Mouse (Mus musculus) thymus, postnatal 36 days (tissue): ENCODE measurements around the gene Gm26741.
"Not testable (repeated sequence)": the region's sequence is repeated elsewhere in the genome, so short reads cannot be mapped to it uniquely, and the experiment has no call there.

Experiments used
- DNase-seq, 2 experiments: peaks; one replicate each; pipeline ENCODE4 v3.0.0; 2022; ENCODE audit warnings: mixed read lengths in 2 of 2

Gene Gm26741

DNA sequence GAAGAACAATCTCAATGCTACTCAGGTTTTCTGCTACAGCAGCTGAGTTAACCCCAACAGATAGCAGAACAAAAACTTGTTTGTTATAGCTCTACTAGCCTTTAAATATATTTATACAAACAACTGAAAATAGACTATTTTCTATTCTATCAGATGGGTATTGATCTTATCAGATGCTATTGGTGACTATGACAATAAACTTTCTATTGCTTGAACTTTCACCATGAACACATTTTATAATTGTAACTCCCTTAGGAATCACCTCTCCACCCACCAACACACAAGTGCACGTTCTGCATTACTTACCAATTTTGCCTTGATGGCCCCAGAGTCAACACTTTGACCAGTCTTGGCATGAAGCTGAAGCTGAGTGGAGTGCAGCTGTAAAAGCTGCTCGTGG is at the start of gene Gm26741:
Gm26741 (plus strand) TSS at position 301 of the 400 bp plus-strand sequence.
- DNase-seq = no peak

DNA sequence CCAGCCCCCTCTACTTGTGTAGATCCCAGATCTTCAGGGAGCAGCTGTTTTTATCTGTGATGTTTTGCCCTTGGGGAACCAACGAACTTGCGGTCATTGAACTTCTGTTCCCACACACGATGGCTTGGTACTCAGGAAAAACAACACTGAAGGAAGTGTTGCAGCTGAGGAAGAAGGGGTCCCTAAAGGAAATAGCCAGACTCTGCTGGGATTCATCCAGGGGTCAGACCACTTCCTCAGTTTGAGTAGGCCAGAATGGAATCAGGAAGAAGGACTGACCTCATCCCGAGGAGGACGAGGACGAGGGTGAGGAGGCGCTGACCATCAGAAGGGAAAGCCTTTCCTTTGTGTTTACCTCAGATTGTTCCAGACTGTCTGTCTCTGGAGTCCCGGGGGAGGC is 49.4 kb upstream of the Gm26741 start:
- DNase-seq = no peak

DNA sequence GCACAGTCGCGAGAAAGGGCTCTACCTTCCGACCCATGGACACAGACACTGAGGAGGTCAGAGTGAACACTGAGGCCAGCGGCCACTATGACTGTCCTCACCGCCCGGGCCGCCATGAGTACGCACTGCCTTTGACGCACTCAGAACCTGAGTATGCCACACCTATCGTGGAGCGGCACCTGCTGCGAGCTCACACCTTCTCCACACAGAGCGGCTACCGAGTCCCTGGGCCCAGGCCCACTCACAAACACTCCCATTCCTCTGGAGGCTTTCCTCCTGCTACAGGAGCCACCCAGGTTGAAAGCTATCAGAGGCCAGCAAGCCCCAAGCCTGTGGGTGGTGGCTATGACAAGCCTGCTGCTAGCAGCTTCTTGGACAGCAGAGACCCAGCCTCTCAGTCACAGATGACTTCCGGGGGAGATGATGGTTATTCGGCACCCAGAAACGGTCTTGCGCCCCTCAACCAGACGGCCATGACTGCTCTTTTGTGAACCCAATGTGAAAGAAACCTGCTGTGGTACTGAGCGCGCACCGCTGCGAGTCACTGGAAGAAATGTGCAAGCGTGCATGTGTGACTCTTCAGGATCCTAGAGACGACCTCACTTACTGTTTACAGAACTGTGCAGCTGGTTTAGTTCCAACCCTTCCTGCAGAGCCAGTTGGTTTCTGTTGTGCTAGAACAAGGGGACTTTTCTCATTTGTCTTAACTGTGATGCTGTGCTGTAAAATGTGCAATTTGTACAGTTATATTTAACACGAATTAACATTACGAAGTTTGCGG is 38.9 kb upstream of the Gm26741 start:
- no peak for DNase-seq

DNA sequence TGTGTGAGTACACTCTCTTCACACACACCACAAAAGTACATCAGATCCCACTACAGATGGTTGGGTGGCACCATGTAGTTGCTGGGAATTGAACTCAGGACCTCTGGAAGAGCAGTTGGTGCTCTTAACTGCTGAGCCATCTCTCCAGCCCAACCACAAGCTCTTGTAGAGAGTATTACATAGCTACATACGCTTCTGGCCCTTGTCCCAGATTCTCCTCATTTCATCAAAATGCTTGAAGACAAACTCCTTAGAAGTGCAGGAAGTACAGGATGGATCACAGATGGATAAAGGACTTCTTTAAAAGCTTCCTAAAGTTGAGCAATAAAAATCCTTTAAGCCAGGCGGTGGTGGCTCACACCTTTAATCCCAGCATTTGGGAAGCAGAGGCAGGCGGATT is 36.6 kb upstream of the Gm26741 start:
- DNase-seq = no peak

DNA sequence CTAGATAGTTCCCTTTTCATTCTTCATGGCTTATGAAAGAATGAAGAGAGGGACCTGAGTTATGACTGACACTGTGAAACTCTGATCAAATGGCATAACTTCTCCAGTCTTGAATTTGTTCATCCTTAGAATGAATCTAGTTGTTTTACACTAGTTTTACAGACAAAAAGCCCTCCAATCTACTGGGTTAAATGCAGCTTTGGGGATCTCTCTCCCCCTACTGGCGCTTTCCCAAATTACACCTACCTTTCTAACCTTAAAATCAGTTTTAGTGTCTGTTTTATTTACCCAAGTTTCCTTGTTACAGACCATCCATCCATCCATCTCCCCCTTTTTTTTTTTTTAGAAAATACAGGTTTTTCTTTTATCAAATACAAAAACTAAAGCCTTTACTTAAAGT is 27.6 kb upstream of the Gm26741 start:
- DNase-seq = no peak

DNA sequence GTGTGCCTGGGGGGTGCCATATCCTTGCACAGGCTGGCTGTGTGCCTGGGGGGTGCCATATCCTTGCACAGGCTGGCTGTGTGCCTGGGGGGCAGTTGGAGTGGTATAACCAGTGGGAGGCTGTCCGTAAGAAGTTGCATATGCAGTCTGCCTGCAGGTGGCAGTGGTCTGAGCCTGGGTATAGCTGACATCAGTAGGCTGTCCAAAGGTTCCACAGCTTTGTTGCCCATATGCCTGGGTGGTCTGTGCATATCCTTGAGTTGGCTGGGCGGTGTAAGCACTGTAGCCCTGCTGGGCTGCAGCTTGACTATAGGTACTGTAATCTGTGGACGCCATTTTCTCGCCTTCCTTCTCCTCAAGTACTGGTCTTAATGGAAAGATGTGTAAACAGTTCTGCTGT is 15.2 kb upstream of the Gm26741 start:
- not testable (repeated sequence) for DNase-seq

DNA sequence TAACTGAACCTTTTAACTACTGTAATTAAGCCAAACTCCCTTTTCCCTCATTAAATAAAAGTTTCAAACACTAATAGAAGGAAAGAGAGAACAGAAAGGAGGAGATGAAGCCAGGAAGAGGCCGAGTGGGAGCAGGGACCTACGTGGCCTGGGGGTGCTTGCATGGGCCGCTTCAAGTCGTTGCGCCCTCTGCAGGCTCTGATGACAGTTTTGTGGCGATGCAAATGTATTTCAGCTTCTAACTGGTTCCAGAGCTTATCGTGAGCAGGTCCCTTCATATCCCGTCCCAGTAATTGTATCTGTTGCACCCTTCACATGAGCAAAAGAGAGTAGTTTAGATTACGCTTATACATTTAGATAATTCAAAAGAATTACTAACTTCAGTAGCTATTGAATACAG is 5.4 kb upstream of the Gm26741 start:
- no peak for DNase-seq

DNA sequence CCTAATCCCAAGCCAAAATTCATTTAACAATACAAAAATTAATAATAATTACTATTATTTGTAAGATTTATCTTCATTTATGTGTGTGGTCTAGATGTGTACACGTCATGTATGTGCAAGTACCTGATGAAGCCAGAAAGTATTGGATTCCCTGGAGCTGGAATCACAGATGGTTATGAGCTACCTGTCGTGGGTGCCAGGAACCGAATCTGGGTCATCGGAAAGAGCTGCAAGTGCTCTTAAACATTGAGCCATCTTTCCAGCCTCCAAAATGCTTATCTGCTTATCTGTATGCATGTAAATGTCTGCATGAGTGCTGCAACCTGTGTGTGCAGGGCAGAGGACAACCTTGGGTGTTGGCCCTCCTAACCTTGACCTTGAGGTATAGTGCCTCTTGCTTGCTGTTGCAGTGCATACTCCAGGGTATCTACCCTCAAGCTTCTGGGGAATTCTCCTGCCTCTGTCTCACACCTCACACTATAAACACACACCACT is 1.7 kb downstream of the Gm26741 start:
- no peak for DNase-seq

DNA sequence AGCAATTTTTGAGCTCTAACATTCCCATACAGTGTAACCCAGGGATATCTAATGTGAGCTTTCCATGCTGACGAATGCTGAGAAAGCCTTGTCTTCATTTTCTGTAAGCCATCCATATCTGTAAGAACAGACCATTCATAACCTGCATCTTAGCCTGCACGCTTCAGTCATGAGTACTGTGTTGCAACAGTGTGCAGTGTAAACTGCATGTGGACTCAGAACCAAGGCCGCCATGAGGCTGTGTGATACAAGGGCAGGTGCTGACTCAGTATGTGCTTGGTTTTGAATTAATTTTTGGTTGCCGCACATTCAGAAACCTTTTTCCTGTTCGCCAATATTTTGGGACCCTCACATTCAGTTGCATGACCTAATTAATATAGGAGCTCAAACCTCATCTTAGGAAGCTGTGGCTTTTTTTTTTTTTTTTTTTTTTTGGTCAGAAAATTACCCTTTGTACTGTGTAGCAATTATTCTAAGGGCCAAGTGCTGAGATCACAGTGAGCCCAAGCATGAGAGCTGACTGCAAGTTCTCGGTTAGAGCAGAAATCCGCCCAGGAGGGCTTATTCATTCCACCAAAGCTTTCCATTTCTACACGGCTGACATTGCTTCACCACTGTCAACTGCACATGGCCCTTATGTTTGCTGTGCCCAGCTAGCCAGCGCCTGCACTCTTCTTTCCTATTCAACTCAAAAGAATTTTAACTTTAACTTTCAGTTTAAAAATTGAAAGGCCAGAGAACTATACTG is 2.5 kb downstream of the Gm26741 start:
- DNase-seq = no peak

DNA sequence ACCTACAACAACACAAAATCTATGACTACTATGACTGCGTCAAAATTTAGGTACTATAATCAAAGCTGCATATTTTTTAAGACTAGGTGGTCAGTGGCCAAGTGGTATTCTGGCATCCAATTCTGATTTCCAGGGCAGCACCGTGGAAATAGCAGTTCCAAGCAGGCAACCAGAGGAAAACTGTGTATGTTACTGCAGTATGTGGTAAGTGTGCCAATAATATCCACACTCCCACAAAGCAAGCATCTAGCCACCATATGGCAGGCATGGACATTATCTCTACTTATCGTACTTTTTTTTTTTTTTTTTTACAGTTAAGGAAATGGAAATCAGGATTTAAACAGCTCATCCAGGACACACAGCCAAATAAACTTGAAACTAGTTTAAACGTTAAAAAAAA is 9.8 kb downstream of the Gm26741 start:
- no peak for DNase-seq

DNA sequence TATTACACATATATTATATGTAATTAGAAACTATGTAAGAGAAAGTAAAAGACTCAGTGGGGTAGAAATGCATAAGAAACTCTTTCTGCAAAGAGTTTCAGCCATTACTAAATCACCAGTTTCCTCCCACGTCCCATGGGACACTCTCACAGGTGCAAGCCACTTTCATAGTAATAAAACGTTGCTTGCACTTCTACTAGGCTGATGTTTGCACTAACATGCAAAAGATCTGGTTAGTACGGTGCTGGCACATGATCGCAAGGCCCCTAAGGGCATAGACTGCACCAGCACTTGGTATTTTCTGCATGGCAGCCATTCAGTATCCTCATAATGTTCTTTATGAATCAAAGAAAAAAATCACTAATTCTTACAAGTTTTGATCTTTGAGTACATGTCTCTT is 15.3 kb downstream of the Gm26741 start:
- DNase-seq = no peak

DNA sequence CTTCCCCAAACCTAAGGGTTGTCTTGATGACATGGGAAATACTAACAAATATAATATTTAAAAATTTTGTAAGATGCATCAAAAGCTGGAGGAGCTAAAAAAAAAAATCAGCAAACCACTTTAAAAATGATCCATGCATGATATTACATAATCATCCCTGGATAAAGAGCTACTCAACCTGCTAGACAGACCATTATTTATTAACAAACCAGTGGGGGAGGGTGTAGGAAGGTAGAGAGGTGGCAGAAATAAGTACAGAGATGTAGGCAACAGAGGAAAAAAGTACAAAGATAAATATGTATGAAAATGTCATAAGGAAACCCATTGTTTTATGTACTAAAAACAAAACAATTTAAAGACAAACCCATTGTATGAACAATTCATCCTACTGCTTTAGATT is 16.1 kb downstream of the Gm26741 start:
- DNase-seq = no peak

DNA sequence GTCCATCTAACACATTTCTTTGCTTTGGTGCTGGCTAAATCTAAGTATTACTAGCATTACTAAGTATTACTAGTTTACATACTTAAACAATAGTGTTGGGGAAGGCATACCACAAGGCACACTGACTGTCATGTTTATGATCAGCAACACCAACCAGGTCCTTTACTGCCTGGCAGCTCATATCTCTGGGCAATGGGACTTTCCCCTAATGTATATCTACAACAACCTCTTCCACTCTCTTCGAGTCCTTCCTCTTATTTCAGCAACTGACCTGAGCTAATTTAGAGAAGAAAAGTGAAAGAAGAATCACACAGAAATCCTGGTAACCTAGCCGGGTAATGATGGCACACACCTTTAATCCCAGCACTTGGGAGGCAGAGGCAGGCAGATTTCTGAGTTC is 17.9 kb downstream of the Gm26741 start:
- DNase-seq = no peak

DNA sequence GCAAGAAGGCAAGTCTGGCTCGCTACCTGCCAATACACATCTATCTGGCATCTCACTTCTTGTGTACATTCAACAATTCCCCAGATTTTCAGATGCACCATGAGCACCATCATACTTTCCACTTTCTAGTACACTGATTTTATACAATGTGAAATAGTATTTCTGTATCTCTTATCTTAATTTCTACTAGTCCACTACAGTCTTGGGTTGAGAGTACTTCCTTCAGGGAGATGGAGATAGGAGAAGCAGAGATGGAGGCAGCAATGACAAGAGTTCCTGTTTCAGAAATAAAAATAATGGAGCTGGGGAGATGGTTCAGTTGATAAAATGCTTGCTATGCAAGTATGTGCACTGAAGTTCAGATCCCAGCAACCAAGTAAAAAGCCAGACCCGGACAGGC is 19.2 kb downstream of the Gm26741 start:
- no peak for DNase-seq

DNA sequence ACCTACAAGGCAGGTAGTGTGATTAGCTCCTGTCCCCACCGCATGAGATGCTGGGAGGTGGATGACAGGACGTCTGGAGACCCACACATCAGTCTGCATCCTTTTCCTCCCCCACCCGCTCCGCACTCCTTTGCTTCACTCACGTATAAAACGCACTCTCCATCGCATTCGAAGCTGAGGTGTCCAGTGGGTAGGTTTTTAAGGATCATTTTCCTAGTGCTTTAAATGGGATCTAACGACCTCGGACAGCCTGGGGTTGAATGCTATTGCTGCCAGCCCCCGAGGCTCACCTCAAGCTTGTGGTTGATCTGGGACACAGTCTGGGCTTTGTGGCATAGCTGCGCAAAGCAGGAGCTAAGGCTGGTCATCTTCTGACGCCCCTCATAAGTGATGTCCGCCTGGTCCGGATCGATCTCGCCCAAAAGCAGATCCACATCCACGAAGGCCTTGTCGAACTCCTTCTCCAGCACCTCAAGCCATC is 22.8 kb downstream of the Gm26741 start:
- DNase-seq = peak in 1 of 2 experiments; percentile 30

DNA sequence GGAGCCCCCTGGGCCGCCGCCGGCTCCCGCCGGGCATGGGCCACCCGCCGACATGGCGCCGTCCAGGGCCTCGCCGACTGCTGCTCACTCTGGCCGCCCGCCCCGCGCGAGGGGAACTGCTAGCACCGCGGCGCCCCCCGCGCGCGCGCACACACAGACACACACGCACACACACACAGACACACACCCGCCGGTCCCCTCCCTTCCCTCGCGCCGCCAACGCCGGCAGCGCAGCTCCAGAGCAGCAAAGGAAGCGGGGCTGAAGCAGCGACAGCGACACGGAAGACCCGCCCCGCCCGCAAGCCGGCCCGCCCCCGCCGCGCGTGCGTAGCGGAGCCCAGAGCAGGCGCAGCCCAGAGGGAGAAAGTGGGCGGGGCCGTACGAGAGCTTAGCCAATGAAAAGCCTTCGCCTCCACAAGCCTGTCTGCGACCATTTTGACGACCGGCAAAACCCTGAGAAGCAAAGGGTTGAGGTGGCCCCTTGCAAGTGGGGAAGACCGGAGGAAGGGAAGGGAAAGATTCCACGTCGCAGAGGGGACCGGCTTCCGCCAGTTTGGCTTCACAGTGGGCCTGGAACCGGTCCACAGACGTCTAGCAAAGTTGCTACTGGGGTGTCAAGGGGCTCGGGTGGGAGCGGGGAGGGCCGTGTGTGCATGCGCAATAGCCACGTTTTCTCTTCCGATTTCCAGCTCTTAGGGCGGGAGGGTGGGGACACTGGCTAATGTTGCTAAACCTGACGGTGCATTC is 23.5 kb downstream of the Gm26741 start, which contains the start of gene Gopc:
Gopc (minus strand) TSS at position 280 of the 747 bp plus-strand sequence.
- peak; percentile 96 to 98 for DNase-seq

DNA sequence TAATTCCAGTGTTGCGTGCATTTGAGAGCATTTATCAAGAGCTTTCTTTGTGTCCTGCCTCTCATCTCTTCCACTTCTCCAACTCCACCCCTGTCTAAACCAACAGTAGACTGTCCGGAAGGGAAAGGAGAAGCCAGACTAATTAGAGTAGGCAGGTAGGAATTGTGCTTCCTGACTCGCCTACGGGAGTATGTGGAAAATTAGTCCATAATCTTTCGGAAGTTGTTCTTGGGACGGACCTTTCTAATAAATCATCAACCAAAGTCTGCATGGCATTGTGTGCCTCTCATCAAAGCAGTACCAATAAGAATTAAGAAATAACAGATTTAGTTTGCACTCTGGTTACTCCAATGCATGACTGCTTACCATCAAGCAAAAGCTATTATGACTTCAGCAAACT is 24.5 kb downstream of the Gm26741 start:
- DNase-seq = no peak

DNA sequence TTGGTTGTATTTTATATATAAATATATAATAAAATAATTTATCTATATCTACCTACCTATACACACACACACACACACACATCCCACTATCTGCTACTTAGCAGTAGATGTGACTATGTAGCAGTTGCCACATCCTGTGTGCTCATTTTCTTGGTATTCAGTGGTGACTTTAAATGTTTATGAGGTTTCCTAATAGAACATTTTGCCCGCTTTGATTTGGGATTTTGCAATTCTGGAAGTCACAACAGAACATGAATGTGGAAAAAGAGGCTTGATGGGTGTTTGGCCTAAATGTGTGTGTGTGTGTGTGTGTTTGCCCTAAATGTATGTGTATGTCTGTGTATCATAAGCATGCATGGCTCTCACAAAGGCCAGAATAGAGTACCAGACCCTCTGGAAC is 25.0 kb downstream of the Gm26741 start:
- no peak for DNase-seq

DNA sequence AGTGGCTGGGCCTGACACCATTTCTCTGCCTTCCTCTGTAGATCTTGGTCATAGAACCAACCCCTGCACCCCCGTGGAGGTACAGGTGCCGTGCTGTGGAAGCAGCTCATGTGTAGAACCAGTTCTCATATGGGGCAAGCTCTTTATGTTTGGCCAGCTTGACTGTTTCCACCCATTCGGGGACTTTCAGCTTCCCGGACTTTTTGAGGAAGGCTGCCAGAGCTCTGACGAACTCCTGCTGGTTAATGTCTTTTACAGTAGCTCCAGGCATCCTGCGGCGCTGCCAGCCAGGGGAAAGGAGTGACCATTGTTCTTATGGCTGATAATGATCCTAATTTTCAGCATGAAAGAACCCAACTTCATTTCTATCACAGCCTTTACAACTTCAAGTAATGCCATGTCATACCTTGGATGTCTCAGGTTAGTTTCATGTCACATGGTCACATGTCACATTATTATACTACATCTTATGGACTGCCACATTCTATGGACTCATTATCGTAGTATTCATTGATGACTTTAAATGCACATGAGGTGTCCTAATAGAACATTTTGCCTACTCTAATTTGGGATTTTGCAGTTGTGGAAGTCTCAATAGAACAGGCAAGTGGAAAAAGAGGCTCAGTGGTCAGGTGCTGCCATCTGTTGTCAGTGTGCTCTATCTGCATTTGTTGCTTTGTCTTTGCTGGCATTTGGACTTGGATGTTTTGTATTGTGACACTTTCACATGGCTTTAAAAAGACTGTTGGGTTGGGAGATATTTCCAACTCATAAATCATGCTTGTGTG is 26.4 kb downstream of the Gm26741 start:
- peak; percentile 17 to 24 for DNase-seq

DNA sequence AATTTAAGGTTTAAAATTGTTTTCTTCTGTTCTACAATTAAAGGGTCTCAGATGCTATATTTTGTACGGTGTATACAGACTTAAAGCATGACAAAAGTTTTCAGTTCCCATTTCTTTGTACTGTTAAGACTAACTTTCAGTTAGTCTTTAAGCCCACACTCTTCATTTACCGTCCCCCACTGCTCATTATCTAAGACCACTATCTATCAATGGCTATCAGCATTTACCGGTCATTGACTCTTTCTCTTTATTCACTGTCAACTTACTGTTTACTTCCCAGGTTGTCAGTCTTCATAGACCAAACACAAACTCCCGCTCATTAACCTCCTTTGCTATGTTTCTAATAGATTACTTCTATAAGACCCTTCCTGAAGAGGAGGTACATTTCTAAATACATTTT is 28.6 kb downstream of the Gm26741 start:
- DNase-seq = no peak

DNA sequence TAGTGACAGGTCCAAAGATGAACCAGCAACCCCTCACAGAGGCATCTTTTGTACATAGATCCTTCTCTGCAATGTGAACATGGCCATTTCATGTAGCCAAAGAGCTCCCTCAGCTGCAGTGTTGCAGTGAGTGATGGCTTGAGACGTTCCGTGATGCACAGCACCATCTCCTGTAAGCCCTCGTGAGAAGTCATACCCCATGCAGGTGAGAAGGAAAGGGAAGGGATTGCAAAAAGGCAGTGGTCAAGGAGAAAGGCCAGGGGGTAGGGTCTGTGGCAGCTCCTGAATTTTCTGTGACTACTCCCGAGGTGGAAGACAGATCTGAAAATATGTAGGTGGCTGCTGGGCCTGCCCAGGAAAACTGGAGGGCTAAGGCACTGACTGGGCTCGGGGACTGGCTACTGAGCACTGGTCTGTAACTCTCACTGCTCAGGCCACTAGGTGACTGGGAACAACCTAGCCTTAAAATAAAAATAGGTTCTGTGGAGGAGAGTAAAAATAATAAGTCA is 30.4 kb downstream of the Gm26741 start, which contains the start of gene Nepn:
Nepn (plus strand) TSS at position 51 of the 509 bp plus-strand sequence.
- no peak for DNase-seq

DNA sequence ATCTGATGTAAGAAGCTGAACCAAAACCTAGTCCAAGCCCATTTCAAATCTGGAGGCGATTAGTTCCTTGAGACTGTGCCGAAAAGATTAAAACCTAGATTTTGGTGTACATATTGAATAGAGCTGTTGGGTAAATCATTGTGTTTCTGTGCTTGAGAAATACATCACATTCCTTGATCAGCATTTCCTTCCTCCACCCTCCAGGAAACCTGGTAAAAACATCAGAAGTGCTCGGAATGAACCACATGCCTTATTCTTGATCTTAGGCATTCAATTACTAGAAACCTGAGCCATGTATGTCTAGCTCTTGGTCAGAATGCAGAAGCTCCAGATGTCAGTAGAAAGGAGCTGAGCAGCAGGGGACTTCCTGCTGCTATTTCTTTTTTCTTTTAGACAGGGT is 30.9 kb downstream of the Gm26741 start:
- no peak for DNase-seq
